In the genomic region with DNA sequence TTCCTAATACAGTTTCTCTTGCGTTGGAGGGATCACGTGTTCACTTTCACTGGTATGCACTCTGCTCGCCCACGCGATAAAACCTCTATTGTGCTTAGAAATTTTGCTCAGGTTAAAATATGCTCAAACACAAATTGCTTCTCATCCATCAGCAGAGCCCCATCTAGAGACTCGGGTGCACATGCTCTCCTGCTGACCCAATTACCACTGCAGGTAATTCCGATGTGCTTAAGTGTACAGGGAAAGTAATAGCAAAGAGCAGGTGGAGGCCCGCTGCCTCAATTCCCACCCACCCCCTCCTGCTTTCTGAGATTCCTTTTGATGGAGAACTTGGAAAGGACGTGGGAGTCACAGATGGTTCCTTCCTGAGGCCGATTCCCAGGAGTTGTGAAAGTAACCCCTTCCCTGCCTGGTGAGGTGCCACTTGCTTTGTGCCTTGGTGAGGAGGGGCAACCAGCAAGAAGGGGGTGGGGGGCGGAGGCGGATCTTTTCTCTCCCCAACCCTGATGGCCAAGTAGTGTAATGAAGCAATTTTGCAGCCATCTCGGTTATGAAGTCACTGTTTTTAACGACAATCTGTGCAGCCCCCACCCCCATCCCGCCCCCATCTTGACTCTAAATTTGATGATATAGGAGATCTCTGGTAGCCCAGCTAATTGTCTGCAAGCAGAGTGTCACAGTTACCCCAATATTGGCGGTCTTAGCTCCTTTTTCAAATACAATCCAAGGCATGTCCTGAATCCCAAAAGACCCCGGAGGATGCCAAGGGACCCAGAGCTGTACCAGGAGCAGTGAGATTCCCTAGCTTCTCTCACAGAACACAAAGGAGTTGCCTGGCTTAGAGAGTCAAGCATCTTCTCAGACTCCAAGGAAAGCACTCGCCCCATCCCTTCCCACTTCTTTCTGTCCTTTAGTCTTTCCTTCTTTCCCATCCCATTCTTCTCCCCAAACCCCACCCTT, we compare ENCODE assay signal across 8 mouse cellular contexts. TPM values are rescaled to one million over a fixed set of nuclear protein-coding genes. Genes with fewer than 3 reads are reported as not detected.
A peak's percentile ranks its signal among the peaks of the same experiment; 100 is the strongest.
DNase-seq lines count a peak whose midpoint lies in the region; ATAC-seq lines count a peak whose summit lies in the region.

No protein-coding gene starts in this region.

- H3K9me3 ChIP-seq in embryonic facial prominence, embryonic 10.5 days: no peaks in the 10 kb centered on the region
- no peaks in the 10 kb centered on the region for H3K9me3 ChIP-seq in hindbrain, embryonic 16.5 days (ENCODE audit: control insufficient read depth, low read length)
- no peaks in the 10 kb centered on the region for H3K9me3 ChIP-seq in limb, embryonic 13.5 days
- H3K9me3 ChIP-seq in stomach, embryonic 14.5 days (ENCODE audit: control insufficient read depth, low read depth, low read length): no peaks in the 10 kb centered on the region

- H3K27ac ChIP-seq in embryonic facial prominence, embryonic 10.5 days (replicated peaks): no peak overlapping the region
- peak overlapping the region; percentile 98 for H3K27ac ChIP-seq in hindbrain, embryonic 16.5 days (ENCODE audit: low read depth, low read length)
- H3K27ac ChIP-seq in limb, embryonic 13.5 days: no peak overlapping the region
- H3K27ac ChIP-seq in stomach, embryonic 14.5 days (ENCODE audit: low read length): no peak overlapping the region

- H3K4me3 ChIP-seq in embryonic facial prominence, embryonic 10.5 days: peak overlapping the region; percentile 77
- peak overlapping the region; percentile 91 for H3K4me3 ChIP-seq in hindbrain, embryonic 16.5 days (ENCODE audit: low read length)
- H3K4me3 ChIP-seq in limb, embryonic 13.5 days: peak overlapping the region; percentile 61
- H3K4me3 ChIP-seq in stomach, embryonic 14.5 days (ENCODE audit: low read depth, low read length): peak overlapping the region; percentile 69

- H3K4me2 ChIP-seq in hindbrain, embryonic 16.5 days (ENCODE audit: low read length): peak overlapping the region; percentile 84
- H3K4me2 ChIP-seq in limb, embryonic 13.5 days (replicated peaks): peak overlapping the region; percentile 98
- H3K4me2 ChIP-seq in stomach, embryonic 14.5 days (replicated peaks; ENCODE audit: low read depth, low read length): peak overlapping the region; percentile 99

- H3K27me3 ChIP-seq in embryonic facial prominence, embryonic 10.5 days (replicated peaks; ENCODE audit: low read depth, poor library complexity, severe bottlenecking): peaks cover 57% of the 10 kb centered on the region
- H3K27me3 ChIP-seq in hindbrain, embryonic 16.5 days (replicated peaks; ENCODE audit: control insufficient read depth, insufficient read depth, low read length): no peaks in the 10 kb centered on the region
- peaks cover 55% of the 10 kb centered on the region for H3K27me3 ChIP-seq in limb, embryonic 13.5 days
- no peaks in the 10 kb centered on the region for H3K27me3 ChIP-seq in stomach, embryonic 14.5 days (ENCODE audit: control insufficient read depth, insufficient read depth, low read length)

- H3K4me1 ChIP-seq in embryonic facial prominence, embryonic 10.5 days: peaks cover 26% of the 10 kb centered on the region
- H3K4me1 ChIP-seq in hindbrain, embryonic 16.5 days (ENCODE audit: control insufficient read depth, insufficient read depth, low read depth, low read length): no peaks in the 10 kb centered on the region; the same call in 1 of the 2 replicates
- peaks cover 20% of the 10 kb centered on the region for H3K4me1 ChIP-seq in limb, embryonic 13.5 days
- no peaks in the 10 kb centered on the region; the same call in 1 of the 2 replicates for H3K4me1 ChIP-seq in stomach, embryonic 14.5 days (ENCODE audit: control insufficient read depth, insufficient read depth, low read length)

- ATAC-seq in hindbrain, embryonic 16.5 days: peak; percentile 65
- no peak for ATAC-seq in limb, embryonic 13.5 days (ENCODE audit: low FRiP score, low read depth)
- ATAC-seq in stomach, embryonic 14.5 days (ENCODE audit: insufficient number of reproducible peaks, insufficient read depth, low FRiP score, low read depth): no peak

- WGBS in embryonic facial prominence, embryonic 10.5 days: 3% methylated on average over 18 of the region's 18 CpGs
- WGBS in hindbrain, embryonic 16.5 days: 3% methylated on average over 18 of the region's 18 CpGs
- 2% methylated on average over 18 of the region's 18 CpGs for WGBS in limb, embryonic 13.5 days
- WGBS in stomach, embryonic 14.5 days: 3% methylated on average over 18 of the region's 18 CpGs

- peak overlapping the region; percentile 95 for H3K9ac ChIP-seq in hindbrain, embryonic 16.5 days (ENCODE audit: low read depth, low read length)
- no peak overlapping the region for H3K9ac ChIP-seq in limb, embryonic 13.5 days
- peak overlapping the region; percentile 14; the same call in 1 of the 2 replicates for H3K9ac ChIP-seq in stomach, embryonic 14.5 days (replicated peaks; ENCODE audit: low read depth, low read length)

- peak; percentile 68 to 74 for DNase-seq in cerebellum, postnatal 10 days
- DNase-seq in cerebellum, adult 9-10 months: no peak
- DNase-seq in embryonic facial prominence, embryonic 10.5 days (ENCODE audit: low spot score): peak; percentile 21
- DNase-seq in thymus, postnatal 10 days (ENCODE audit: low spot score in 2 of 2): no peak
- DNase-seq in ovary, postnatal 10 days (ENCODE audit: low spot score): no peak

- H3K36me3 ChIP-seq in embryonic facial prominence, embryonic 10.5 days (replicated peaks): no peaks in the 10 kb centered on the region
- H3K36me3 ChIP-seq in hindbrain, embryonic 16.5 days (ENCODE audit: control insufficient read depth, insufficient read depth, low read length): no peaks in the 10 kb centered on the region
- no peaks in the 10 kb centered on the region for H3K36me3 ChIP-seq in limb, embryonic 13.5 days
- H3K36me3 ChIP-seq in stomach, embryonic 14.5 days (ENCODE audit: control insufficient read depth, insufficient read depth, low read length): no peaks in the 10 kb centered on the region

RNA-seq across cellular contexts. Expression of a gene that starts 2.0 kb away (rescaled TPM):
- 0.37 and 0.48 TPM in 2 replicates for polyA plus RNA-seq in embryonic facial prominence, embryonic 10.5 days (2016; fragmentation: Nextera tagmentation; extraction: Ambion mirVana)
- 8.0 and 10.7 TPM in 2 replicates for polyA plus RNA-seq in hindbrain, embryonic 16.5 days (2015; fragmentation: Nextera tagmentation; extraction: Ambion mirVana)
- 1.2 and 1.4 TPM in 2 replicates for polyA plus RNA-seq in limb, embryonic 13.5 days (2015; fragmentation: Nextera tagmentation; extraction: Ambion mirVana)
- polyA plus RNA-seq in stomach, embryonic 14.5 days (2014; fragmentation: Nextera tagmentation; extraction: Ambion mirVana): 4.2 and 4.4 TPM in 2 replicates

Comparison
In these comparisons a context has a peak if more than half of its experiments do, and no peak if none do; other contexts are left out.
1. DNase-seq: peak in cerebellum, postnatal 10 days (2 of 2) and embryonic facial prominence, embryonic 10.5 days (single experiment); none in cerebellum, adult 9-10 months (single experiment), thymus, postnatal 10 days (0 of 2) and ovary, postnatal 10 days (single experiment).
2. Peak in every context shown above with its lines, with median percentiles within 50 percentile points of each other: H3K4me3 ChIP-seq and H3K4me2 ChIP-seq.